Mouse (Mus musculus): ENCODE results near the gene Gp1ba. TPM values are rescaled to one million over a fixed set of nuclear protein-coding genes. Genes with fewer than 3 reads are reported as not detected.

Gp1ba gene
- polyA plus RNA-seq (2015; fragmentation: Nextera tagmentation; extraction: Ambion mirVana), result 1.7 and 2.1 TPM in 2 replicates

GRCm38 (mm10) chr11:70638714-70639278 is at the start of gene Gp1ba:
Gene Gp1ba, plus strand, starts transcription at chr11:70639122.

GRCm38 (mm10) chr11:70615516-70616093 is 23.3 kb upstream of the Gp1ba start, which contains the start of gene 4930544D05Rik:
Gene 4930544D05Rik, plus strand, starts transcription at chr11:70615848.

GRCm38 (mm10) chr11:70619101-70619500 is 19.8 kb upstream of the Gp1ba start, which contains the start of gene Chrne:
Gene Chrne, minus strand, starts transcription at chr11:70619216.

GRCm38 (mm10) chr11:70646691-70647650 is 8.0 kb downstream of the Gp1ba start, which contains the start of the genes Rnf167 and Slc25a11:
Gene Rnf167, plus strand, starts transcription at chr11:70647235.
Gene Slc25a11, minus strand, starts transcription at chr11:70647479.

GRCm38 (mm10) chr11:70654198-70654922 is 15.4 kb downstream of the Gp1ba start, which contains the start of gene Pfn1:
Gene Pfn1, minus strand, starts transcription at chr11:70654644.

GRCm38 (mm10) chr11:70656964-70657363 is 18.0 kb downstream of the Gp1ba start, which contains the start of gene Eno3:
Gene Eno3, plus strand, starts transcription at chr11:70657202.

GRCm38 (mm10) chr11:70668771-70669505 is 30.0 kb downstream of the Gp1ba start, which contains the start of gene Spag7:
Gene Spag7, minus strand, starts transcription at chr11:70669416.

GRCm38 (mm10) chr11:70687601-70688199 is 48.8 kb downstream of the Gp1ba start, which contains the start of gene Camta2:
Gene Camta2, minus strand, starts transcription at chr11:70688105.

Other genes starting within 250 kb of the Gp1ba start
- gene Pelp1, start 229.1 kb upstream of the Gp1ba start, polyA plus RNA-seq (2015; fragmentation: Nextera tagmentation; extraction: Ambion mirVana), result 14.0 and 14.6 TPM in 2 replicates
- 26.4 and 33.6 TPM in 2 replicates for gene Arrb2, start 206.5 kb upstream of the Gp1ba start, polyA plus RNA-seq (2015; fragmentation: Nextera tagmentation; extraction: Ambion mirVana)
- 20.4 and 26.3 TPM in 2 replicates for gene Med11, start 187.2 kb upstream of the Gp1ba start, polyA plus RNA-seq (2015; fragmentation: Nextera tagmentation; extraction: Ambion mirVana)
- gene Zmynd15, start 179.7 kb upstream of the Gp1ba start, polyA plus RNA-seq (2015; fragmentation: Nextera tagmentation; extraction: Ambion mirVana), result 0.26 and 0.38 TPM in 2 replicates
- gene Cxcl16, start 179.1 kb upstream of the Gp1ba start, polyA plus RNA-seq (2015; fragmentation: Nextera tagmentation; extraction: Ambion mirVana), result 3.3 and 3.7 TPM in 2 replicates
- gene Tm4sf5, start 133.9 kb upstream of the Gp1ba start, polyA plus RNA-seq (2015; fragmentation: Nextera tagmentation; extraction: Ambion mirVana), result 6.7 and 7.8 TPM in 2 replicates
- 0.25 and 0.34 TPM in 2 replicates for gene Vmo1, start 124.5 kb upstream of the Gp1ba start, polyA plus RNA-seq (2015; fragmentation: Nextera tagmentation; extraction: Ambion mirVana)
- gene Gltpd2, start 119.9 kb upstream of the Gp1ba start, polyA plus RNA-seq (2015; fragmentation: Nextera tagmentation; extraction: Ambion mirVana), result 0.24 and 0.28 TPM in 2 replicates
- 345 and 353 TPM in 2 replicates for gene Psmb6, start 113.8 kb upstream of the Gp1ba start, polyA plus RNA-seq (2015; fragmentation: Nextera tagmentation; extraction: Ambion mirVana)
- gene Gm40193, start 106.2 kb upstream of the Gp1ba start, polyA plus RNA-seq (2015; fragmentation: Nextera tagmentation; extraction: Ambion mirVana), result not detected in 2 replicates
- 2.2 and 3.2 TPM in 2 replicates for gene Pld2, start 99.1 kb upstream of the Gp1ba start, polyA plus RNA-seq (2015; fragmentation: Nextera tagmentation; extraction: Ambion mirVana)
- gene Mink1, start 76.2 kb upstream of the Gp1ba start, polyA plus RNA-seq (2015; fragmentation: Nextera tagmentation; extraction: Ambion mirVana), result 2.9 and 3.9 TPM in 2 replicates
- not detected in 2 replicates for gene 4930544D05Rik, start 23.3 kb upstream of the Gp1ba start, polyA plus RNA-seq (2015; fragmentation: Nextera tagmentation; extraction: Ambion mirVana)
- 0.11 TPM in 1 of 2 replicates, not detected in the other for gene Chrne, start 19.9 kb upstream of the Gp1ba start, polyA plus RNA-seq (2015; fragmentation: Nextera tagmentation; extraction: Ambion mirVana)
- 104 and 120 TPM in 2 replicates for gene Rnf167, start 8.1 kb downstream of the Gp1ba start, polyA plus RNA-seq (2015; fragmentation: Nextera tagmentation; extraction: Ambion mirVana)
- 67.1 and 73.0 TPM in 2 replicates for gene Slc25a11, start 8.4 kb downstream of the Gp1ba start, polyA plus RNA-seq (2015; fragmentation: Nextera tagmentation; extraction: Ambion mirVana)
- gene Pfn1, start 15.5 kb downstream of the Gp1ba start, polyA plus RNA-seq (2015; fragmentation: Nextera tagmentation; extraction: Ambion mirVana), result 1,259 and 1,332 TPM in 2 replicates
- 5.8 and 7.9 TPM in 2 replicates for gene Eno3, start 18.1 kb downstream of the Gp1ba start, polyA plus RNA-seq (2015; fragmentation: Nextera tagmentation; extraction: Ambion mirVana)
- 56.2 and 64.6 TPM in 2 replicates for gene Spag7, start 30.3 kb downstream of the Gp1ba start, polyA plus RNA-seq (2015; fragmentation: Nextera tagmentation; extraction: Ambion mirVana)
- 5.4 and 6.6 TPM in 2 replicates for gene Camta2, start 49.0 kb downstream of the Gp1ba start, polyA plus RNA-seq (2015; fragmentation: Nextera tagmentation; extraction: Ambion mirVana)
- 0.68 and 0.70 TPM in 2 replicates for gene Inca1, start 61.0 kb downstream of the Gp1ba start, polyA plus RNA-seq (2015; fragmentation: Nextera tagmentation; extraction: Ambion mirVana)
- 1.3 and 1.6 TPM in 2 replicates for gene Kif1c, start 61.4 kb downstream of the Gp1ba start, polyA plus RNA-seq (2015; fragmentation: Nextera tagmentation; extraction: Ambion mirVana)
- gene Zfp3, start 125.1 kb downstream of the Gp1ba start, polyA plus RNA-seq (2015; fragmentation: Nextera tagmentation; extraction: Ambion mirVana), result 2.2 and 2.8 TPM in 2 replicates
- 0.52 and 1.1 TPM in 2 replicates for gene Scimp, start 173.5 kb downstream of the Gp1ba start, polyA plus RNA-seq (2015; fragmentation: Nextera tagmentation; extraction: Ambion mirVana)
- gene Rabep1, start 205.7 kb downstream of the Gp1ba start, polyA plus RNA-seq (2015; fragmentation: Nextera tagmentation; extraction: Ambion mirVana), result 19.5 and 21.2 TPM in 2 replicates